Mouse (Mus musculus) limb, embryonic 14.5 days (tissue): Measurements from ENCODE around the gene Lonrf3. TPM values are rescaled to one million over a fixed set of nuclear protein-coding genes. Genes with fewer than 3 reads are reported as not detected.
A peak's percentile ranks its signal among the peaks of the same experiment; 100 is the strongest.

Experiments used
- ATAC-seq: fragments of 200-750 bp; cut with Nextera tagmentation; 2 replicates; pipeline ENCODE4 v1.8.0; 2017; ENCODE audit warnings: low read depth, moderate number of reproducible peaks, moderate TSS enrichment; ENCODE audit not compliant: low FRiP score
- DNase-seq: peaks from one replicate; pipeline ENCODE4 v3.0.0-alpha.2; 2015; ENCODE audit warnings: low spot score
- H3K27ac ChIP-seq: fragments of 300-500 bp; sonication (generic); replicated peaks from 2 replicates; pipeline ENCODE4 v1.5.1; 2014; ENCODE audit warnings: low read depth, mild to moderate bottlenecking, low read length, moderate library complexity, mixed read lengths
- H3K27me3 ChIP-seq: fragments of 300-500 bp; sonication (generic); 2 replicates; pipeline ENCODE4 v1.6.1; 2014; ENCODE audit warnings: low read length, mixed read lengths; ENCODE audit not compliant: control insufficient read depth, insufficient read depth
- H3K36me3 ChIP-seq: fragments of 300-500 bp; sonication (generic); 2 replicates; pipeline ENCODE4 v1.6.1; 2014; ENCODE audit warnings: mild to moderate bottlenecking, low read length, moderate library complexity, mixed read lengths; ENCODE audit not compliant: control insufficient read depth, insufficient read depth
- H3K4me1 ChIP-seq: fragments of 300-500 bp; sonication (generic); 2 replicates; pipeline ENCODE4 v1.6.1; 2014; ENCODE audit warnings: antibody characterized with exemption, low read length, mixed read lengths; ENCODE audit not compliant: control insufficient read depth, insufficient read depth
- H3K4me2 ChIP-seq: fragments of 300-500 bp; sonication (generic); replicated peaks from 2 replicates; pipeline ENCODE4 v1.6.1; 2014; ENCODE audit warnings: low read depth, mild to moderate bottlenecking, low read length, moderate library complexity; ENCODE audit not compliant: severe bottlenecking
- H3K4me3 ChIP-seq: fragments of 300-500 bp; sonication (generic); replicated peaks from 2 replicates; pipeline ENCODE4 v1.5.1; 2014; ENCODE audit warnings: low read length
- H3K9ac ChIP-seq: fragments of 300-500 bp; sonication (generic); 2 replicates; pipeline ENCODE4 v1.6.1; 2014; ENCODE audit warnings: mild to moderate bottlenecking, low read depth, low read length, moderate library complexity; ENCODE audit not compliant: severe bottlenecking
- H3K9me3 ChIP-seq: fragments of 300-500 bp; sonication (generic); 2 replicates; pipeline ENCODE4 v1.6.1; 2016; ENCODE audit warnings: low read length; ENCODE audit not compliant: control insufficient read depth
- POLR2A ChIP-seq: fragments of 200-500 bp; IDR thresholded peaks from 2 replicates; pipeline ENCODE4 v1.8.0; 2012; ENCODE audit warnings: inconsistent platforms, mild to moderate bottlenecking, moderate library complexity, borderline replicate concordance; ENCODE audit not compliant: insufficient read depth, insufficient read length; ENCODE audit errors: extremely low read depth
- WGBS: fragments of 180-500 bp; shearing (Covaris S2); extraction: QIAGEN DNeasy Blood & Tissue Kit; methylation state at CpG from one replicate; pipeline ENCODE4 v1.1.7; 2014; 5-methylcytosine and 5-hydroxymethylcytosine counted together
- microRNA-seq: library from miRNA; unstranded; fragments of <30 nt; microRNA quantifications from one replicate; pipeline ENCODE4, GENCODE M21; 2016
- polyA plus RNA-seq, 2 experiments: library from polyadenylated mRNA; depleted of rRNA in 1 of 2; stranded (reverse) in 1 of 2; unstranded in 1 of 2; fragments of >200 nt; fragmentation: Nextera tagmentation in 1 of 2; extraction: Ambion mirVana in 1 of 2; gene quantifications; 2 replicates each; pipeline versions ENCODE4 v1.2.1 to v1.2.3; 2012 to 2014

Lonrf3 gene
- polyA plus RNA-seq, 2 experiments, result 0.59 to 0.78 TPM

- Histone ChIP-seq H3K4me3 (no peak overlapping the region), H3K27me3 (no peaks in the 10 kb centered on the region), H3K4me1 (no peaks in the 10 kb centered on the region), H3K9ac (no peak overlapping the region), H3K4me2 (no peak overlapping the region), H3K27ac (no peak overlapping the region), H3K9me3 (no peaks in the 10 kb centered on the region), H3K36me3 (no peaks in the 10 kb centered on the region)
- ATAC-seq (no peak), DNase-seq (peak; percentile 57)
- 56% methylated on average over 6 of the region's 6 CpGs for WGBS
- no peak for TF ChIP-seq POLR2A
Measured at GRCm38 (mm10) chrX:36393279-36393678, 65.1 kb downstream of the Lonrf3 start.

DNA sequence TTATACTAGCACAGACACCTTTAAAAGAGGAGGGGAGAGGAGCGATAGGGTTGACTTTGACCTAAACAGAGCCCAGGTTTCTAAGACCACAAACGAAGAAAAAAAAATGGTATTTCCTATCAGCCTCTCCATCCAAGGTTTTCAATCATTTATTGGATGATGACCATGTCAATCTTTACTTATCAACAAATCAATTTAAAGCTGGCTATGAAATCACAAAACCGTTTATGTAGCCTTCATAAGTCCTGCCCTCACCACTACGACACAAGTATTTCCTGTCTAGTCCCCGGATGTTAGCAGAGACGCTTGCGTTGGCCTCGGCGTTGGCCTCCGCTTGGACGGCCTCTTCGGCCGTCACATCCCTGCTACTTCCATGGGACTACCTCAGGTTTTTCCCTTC is 72.8 kb downstream of the Lonrf3 start, which contains the start of gene Gm6268:
Gene Gm6268, plus strand, starts transcription at position 301 of the 400 bp plus-strand sequence.
- WGBS, result 90% methylated on average over 13 of the region's 13 CpGs
- Histone ChIP-seq H3K4me3 (no peak within 1 kb of the TSS), H3K4me1 (no peaks in the 10 kb centered on the region), H3K4me2 (no peak within 1 kb of the TSS), H3K27ac (no peak within 1 kb of the TSS), H3K36me3 (no peaks in the 10 kb centered on the region), H3K27me3 (no peaks in the 10 kb centered on the region), H3K9me3 (no peaks in the 10 kb centered on the region), H3K9ac (no peak within 1 kb of the TSS)
- TF ChIP-seq POLR2A, result no peak
- ATAC-seq, result no peak
- DNase-seq, result no peak

- H3K9ac ChIP-seq, result no peak overlapping the region
- H3K36me3 ChIP-seq, result no peaks in the 10 kb centered on the region
- no peaks in the 10 kb centered on the region for H3K27me3 ChIP-seq
- no peak for TF ChIP-seq POLR2A
- no peak overlapping the region for H3K4me2 ChIP-seq
- H3K4me3 ChIP-seq, result no peak overlapping the region
- WGBS, result 55% methylated on average over 6 of the region's 6 CpGs
- no peak for ATAC-seq
- no peak for DNase-seq
- H3K4me1 ChIP-seq, result no peaks in the 10 kb centered on the region
- no peaks in the 10 kb centered on the region for H3K9me3 ChIP-seq
- no peak overlapping the region for H3K27ac ChIP-seq
Measured at GRCm38 (mm10) chrX:36402316-36402715, 74.2 kb downstream of the Lonrf3 start.

Small RNAs within 50 kb of the gene (microRNA-seq; reads per million reads assigned to microRNA genes)
- gene Gm44485, result not detected

Other genes with a start within 250 kb of the Lonrf3 start
- 6.0 and 6.1 TPM in 2 replicates for gene Il13ra1, start 216.2 kb upstream of the Lonrf3 start, polyA plus RNA-seq (2012; rRNA removed)
- gene Il13ra1, start 216.2 kb upstream of the Lonrf3 start, polyA plus RNA-seq (2014; fragmentation: Nextera tagmentation; extraction: Ambion mirVana), result 15.5 and 16.5 TPM in 2 replicates
- gene Zcchc12, start 132.4 kb upstream of the Lonrf3 start, polyA plus RNA-seq (2012; rRNA removed), result 5.6 and 5.7 TPM in 2 replicates
- 7.1 and 7.3 TPM in 2 replicates for gene Zcchc12, start 132.4 kb upstream of the Lonrf3 start, polyA plus RNA-seq (2014; fragmentation: Nextera tagmentation; extraction: Ambion mirVana)
- not detected in 2 replicates for gene Gm6268, start 72.9 kb downstream of the Lonrf3 start, polyA plus RNA-seq (2012; rRNA removed)
- gene Gm6268, start 72.9 kb downstream of the Lonrf3 start, polyA plus RNA-seq (2014; fragmentation: Nextera tagmentation; extraction: Ambion mirVana), result not detected in 2 replicates
- gene Gm14569, start 163.5 kb downstream of the Lonrf3 start, polyA plus RNA-seq (2012; rRNA removed), result 0.04 TPM in 2 replicates
- gene Gm14569, start 163.5 kb downstream of the Lonrf3 start, polyA plus RNA-seq (2014; fragmentation: Nextera tagmentation; extraction: Ambion mirVana), result not detected in 2 replicates